Mouse (Mus musculus) layer of hippocampus, postnatal 25 days (tissue): Measurements from ENCODE around the gene Ak7. TPM values are rescaled to one million over a fixed set of nuclear protein-coding genes. Genes with fewer than 3 reads are reported as not detected.

ENCODE experiments used
- DNase-seq, 2 experiments: peaks; one replicate each; pipeline ENCODE4 v3.0.0; 2022; ENCODE audit warnings: mixed read lengths in 2 of 2, low spot score in 1 of 2; ENCODE audit errors: extremely low spot score in 1 of 2
- total RNA-seq, 2 experiments: library from RNA; stranded (reverse); gene quantifications; 2 replicates each; pipeline ENCODE4 v1.2.3; 2021

The Ak7 gene
- total RNA-seq, 2 experiments from 2014 or later: 0.94 to 1.0 TPM

- peak; percentile 75 to 86 for DNase-seq
Measured at GRCm38 (mm10) chr12:105784196-105784999, 78.6 kb downstream of the Ak7 start, which contains the start of gene Papola. Gene Papola (plus strand): TSS chr12:105784694.

- peak in 1 of 2 experiments; percentile 42 for DNase-seq
Measured at GRCm38 (mm10) chr12:105785000-105785774, 79.4 kb downstream of the Ak7 start.

- no peak for DNase-seq
Measured at GRCm38 (mm10) chr12:105786113-105786512, 80.3 kb downstream of the Ak7 start.

- DNase-seq: no peak
Measured at GRCm38 (mm10) chr12:105787626-105788025, 81.8 kb downstream of the Ak7 start.

- no peak for DNase-seq
Measured at GRCm38 (mm10) chr12:105789885-105790284, 84.1 kb downstream of the Ak7 start.

GRCm38 (mm10) chr12:105794896-105795295, 89.1 kb downstream of the Ak7 start:
- no peak for DNase-seq

- no peak for DNase-seq
Measured at GRCm38 (mm10) chr12:105798001-105798400, 92.2 kb downstream of the Ak7 start.

GRCm38 (mm10) chr12:105805790-105806189, 100.0 kb downstream of the Ak7 start:
- no peak for DNase-seq

GRCm38 (mm10) chr12:105806205-105806604, 100.4 kb downstream of the Ak7 start:
- DNase-seq: no peak

GRCm38 (mm10) chr12:105807416-105807815, 101.6 kb downstream of the Ak7 start:
- no peak for DNase-seq

GRCm38 (mm10) chr12:105808945-105809344, 103.2 kb downstream of the Ak7 start:
- DNase-seq: no peak

GRCm38 (mm10) chr12:105810608-105811007, 104.8 kb downstream of the Ak7 start:
- no peak for DNase-seq

GRCm38 (mm10) chr12:105813957-105814356, 108.2 kb downstream of the Ak7 start:
- no peak for DNase-seq

- DNase-seq: no peak
Measured at GRCm38 (mm10) chr12:105823472-105823871, 117.7 kb downstream of the Ak7 start.

GRCm38 (mm10) chr12:105824743-105825142, 119.0 kb downstream of the Ak7 start:
- DNase-seq: no peak

- DNase-seq: no peak
Measured at GRCm38 (mm10) chr12:105825266-105825665, 119.5 kb downstream of the Ak7 start.

Other genes with a start within 250 kb of the Ak7 start
- gene Bdkrb2, start 142.8 kb upstream of the Ak7 start, total RNA-seq: under 1 TPM; 0.31 to 0.44 TPM
- gene Bdkrb1, start 102.9 kb upstream of the Ak7 start, total RNA-seq: under 1 TPM in 1 of 2 experiments, not detected in 1; 0.35 TPM
- gene Gskip, start 21.1 kb upstream of the Ak7 start, total RNA-seq: 10 to 100 TPM; 23.3 to 27.1 TPM
- gene Atg2b, start 20.8 kb upstream of the Ak7 start, total RNA-seq: 10 to 100 TPM; 41.3 to 42.4 TPM
- gene Papola, start 78.7 kb downstream of the Ak7 start, total RNA-seq: 100 to 1,000 TPM; 143 to 152 TPM